Mouse (Mus musculus) forebrain, embryonic 12.5 days (tissue): ENCODE measurements at regions not wholly inside any gene's neighbourhood (a gene's known extent, or its start where the extent isn't known, plus 50 kb on each side); places are given as distances from the start of the nearest gene placed in this dataset.

Experiments
- ATAC-seq: fragments of 200-750 bp; cut with Nextera tagmentation; 2 replicates; pipeline ENCODE4 v1.8.0; 2017; ENCODE audit warnings: moderate TSS enrichment; ENCODE audit not compliant: low FRiP score
- H3K27ac ChIP-seq: fragments of 300-500 bp; sonication (generic); 2 replicates; pipeline ENCODE4 v1.5.1; 2016; ENCODE audit warnings: mild to moderate bottlenecking
- H3K27me3 ChIP-seq: fragments of 300-500 bp; sonication (generic); 2 replicates; pipeline ENCODE4 v1.6.1; 2016; ENCODE audit warnings: mild to moderate bottlenecking
- H3K36me3 ChIP-seq: fragments of 300-500 bp; sonication (generic); replicated peaks from 2 replicates; pipeline ENCODE4 v1.6.1; 2016; ENCODE audit warnings: mild to moderate bottlenecking
- H3K4me1 ChIP-seq: fragments of 300-500 bp; sonication (generic); 2 replicates; pipeline ENCODE4 v1.6.1; 2016
- H3K4me2 ChIP-seq: fragments of 300-500 bp; sonication (generic); 2 replicates; pipeline ENCODE4 v1.6.1; 2016; ENCODE audit warnings: mild to moderate bottlenecking, moderate library complexity
- H3K4me3 ChIP-seq: fragments of 300-500 bp; sonication (generic); replicated peaks from 2 replicates; pipeline ENCODE4 v1.5.1; 2016; ENCODE audit warnings: mild to moderate bottlenecking
- H3K9ac ChIP-seq: fragments of 300-500 bp; sonication (generic); 2 replicates; pipeline ENCODE4 v1.6.1; 2016; ENCODE audit warnings: mild to moderate bottlenecking
- H3K9me3 ChIP-seq: fragments of 300-500 bp; sonication (generic); 2 replicates; pipeline ENCODE4 v1.6.1; 2016
- WGBS: fragments of 180-500 bp; shearing (Covaris S2); methylation state at CpG from one replicate; pipeline ENCODE4 v1.1.7; 2016; 5-methylcytosine and 5-hydroxymethylcytosine counted together

- no peak for ATAC-seq
- no peaks in the 10 kb centered on the region for H3K27me3 ChIP-seq
- 90% methylated on average over 5 of the region's 5 CpGs for WGBS
- H3K9me3 ChIP-seq: no peaks in the 10 kb centered on the region
- no peak overlapping the region for H3K9ac ChIP-seq
- H3K27ac ChIP-seq: no peak overlapping the region
- no peaks in the 10 kb centered on the region for H3K36me3 ChIP-seq
- H3K4me3 ChIP-seq: no peak overlapping the region
- no peak overlapping the region for H3K4me2 ChIP-seq
- H3K4me1 ChIP-seq: no peaks in the 10 kb centered on the region
These were observed 973.6 kb upstream of the Lrrc6 start for GRCm38 (mm10) chr15:67474325-67474724.

- Histone ChIP-seq H3K9ac (no peak overlapping the region), H3K4me2 (no peak overlapping the region), H3K27ac (no peak overlapping the region), H3K4me1 (no peaks in the 10 kb centered on the region), H3K4me3 (no peak overlapping the region), H3K9me3 (no peaks in the 10 kb centered on the region), H3K36me3 (no peaks in the 10 kb centered on the region), H3K27me3 (no peaks in the 10 kb centered on the region)
- no peak for ATAC-seq
These were observed 972.3 kb upstream of the Lrrc6 start for GRCm38 (mm10) chr15:67472979-67473378.

- no peaks in the 10 kb centered on the region for H3K27me3 ChIP-seq
- no peak overlapping the region for H3K4me2 ChIP-seq
- H3K4me1 ChIP-seq: 0 out of 2 replicates have a peak, but pooled peaks cover 4% of the 10 kb centered on the region
- H3K27ac ChIP-seq: no peak overlapping the region
- no peaks in the 10 kb centered on the region for H3K36me3 ChIP-seq
- no peak for ATAC-seq
- WGBS: 89% methylated on average over 1 of the region's 1 CpGs
- H3K4me3 ChIP-seq: no peak overlapping the region
- no peak overlapping the region for H3K9ac ChIP-seq
- H3K9me3 ChIP-seq: no peaks in the 10 kb centered on the region
These were observed 970.6 kb upstream of the Lrrc6 start for GRCm38 (mm10) chr15:67471283-67471682.

GRCm38 (mm10) chr15:67470036-67470435, 969.3 kb upstream of the Lrrc6 start:
- Histone ChIP-seq H3K27me3 (no peaks in the 10 kb centered on the region), H3K27ac (no peak overlapping the region), H3K9ac (no peak overlapping the region), H3K4me2 (no peak overlapping the region), H3K4me3 (no peak overlapping the region), H3K36me3 (no peaks in the 10 kb centered on the region), H3K9me3 (no peaks in the 10 kb centered on the region), H3K4me1 (0 out of 2 replicates have a peak, but pooled peaks cover 4% of the 10 kb centered on the region)
- ATAC-seq: no peak

- Histone ChIP-seq H3K27ac (no peak overlapping the region), H3K9ac (no peak overlapping the region), H3K36me3 (no peaks in the 10 kb centered on the region), H3K9me3 (no peaks in the 10 kb centered on the region), H3K4me2 (no peak overlapping the region), H3K4me1 (0 out of 2 replicates have a peak, but pooled peaks cover 4% of the 10 kb centered on the region), H3K4me3 (no peak overlapping the region), H3K27me3 (no peaks in the 10 kb centered on the region)
- no peak for ATAC-seq
- WGBS: 42% methylated on average over 4 of the region's 4 CpGs
These were observed 967.0 kb upstream of the Lrrc6 start for GRCm38 (mm10) chr15:67467404-67468345.

GRCm38 (mm10) chr15:67462863-67463262, 962.2 kb upstream of the Lrrc6 start:
- no peak overlapping the region for H3K4me3 ChIP-seq
- H3K4me2 ChIP-seq: no peak overlapping the region
- H3K9ac ChIP-seq: no peak overlapping the region
- 90% methylated on average over 3 of the region's 3 CpGs for WGBS
- ATAC-seq: no peak
- H3K9me3 ChIP-seq: no peaks in the 10 kb centered on the region
- H3K27me3 ChIP-seq: no peaks in the 10 kb centered on the region
- H3K4me1 ChIP-seq: 0 out of 2 replicates have a peak, but pooled peaks cover 4% of the 10 kb centered on the region
- no peak overlapping the region for H3K27ac ChIP-seq
- no peaks in the 10 kb centered on the region for H3K36me3 ChIP-seq

- Histone ChIP-seq H3K4me1 (no peaks in the 10 kb centered on the region), H3K27ac (no peak overlapping the region), H3K9me3 (no peaks in the 10 kb centered on the region), H3K9ac (no peak overlapping the region), H3K27me3 (no peaks in the 10 kb centered on the region), H3K4me2 (no peak overlapping the region), H3K4me3 (no peak overlapping the region), H3K36me3 (no peaks in the 10 kb centered on the region)
- WGBS: 88% methylated on average over 1 of the region's 1 CpGs
- no peak for ATAC-seq
These were observed 959.7 kb upstream of the Lrrc6 start for GRCm38 (mm10) chr15:67460384-67460783.

GRCm38 (mm10) chr15:67434284-67434683, 933.6 kb upstream of the Lrrc6 start:
- no peak overlapping the region for H3K27ac ChIP-seq
- 36% methylated on average over 2 of the region's 2 CpGs for WGBS
- H3K4me1 ChIP-seq: no peaks in the 10 kb centered on the region
- H3K4me2 ChIP-seq: no peak overlapping the region
- ATAC-seq: peak; percentile 81
- H3K9ac ChIP-seq: no peak overlapping the region
- no peaks in the 10 kb centered on the region for H3K27me3 ChIP-seq
- no peak overlapping the region for H3K4me3 ChIP-seq
- H3K36me3 ChIP-seq: no peaks in the 10 kb centered on the region
- H3K9me3 ChIP-seq: no peaks in the 10 kb centered on the region

- Histone ChIP-seq H3K9ac (no peak overlapping the region), H3K36me3 (no peaks in the 10 kb centered on the region), H3K27me3 (no peaks in the 10 kb centered on the region), H3K4me2 (no peak overlapping the region), H3K4me3 (no peak overlapping the region), H3K9me3 (no peaks in the 10 kb centered on the region), H3K27ac (no peak overlapping the region), H3K4me1 (no peaks in the 10 kb centered on the region)
- WGBS: 77% methylated on average over 3 of the region's 3 CpGs
- no peak for ATAC-seq
These were observed 923.2 kb upstream of the Lrrc6 start for GRCm38 (mm10) chr15:67423922-67424321.

GRCm38 (mm10) chr15:67422277-67422953, 921.7 kb upstream of the Lrrc6 start:
- Histone ChIP-seq H3K9me3 (no peaks in the 10 kb centered on the region), H3K4me3 (no peak overlapping the region), H3K9ac (no peak overlapping the region), H3K27me3 (no peaks in the 10 kb centered on the region), H3K36me3 (no peaks in the 10 kb centered on the region), H3K4me2 (no peak overlapping the region), H3K4me1 (no peaks in the 10 kb centered on the region), H3K27ac (no peak overlapping the region)
- 70% methylated on average over 8 of the region's 8 CpGs for WGBS
- no peak for ATAC-seq

GRCm38 (mm10) chr15:67420776-67421175, 920.1 kb upstream of the Lrrc6 start:
- no peaks in the 10 kb centered on the region for H3K36me3 ChIP-seq
- no peak for ATAC-seq
- H3K4me2 ChIP-seq: no peak overlapping the region
- H3K27me3 ChIP-seq: no peaks in the 10 kb centered on the region
- no peak overlapping the region for H3K27ac ChIP-seq
- no peaks in the 10 kb centered on the region for H3K4me1 ChIP-seq
- 77% methylated on average over 6 of the region's 6 CpGs for WGBS
- H3K9me3 ChIP-seq: no peaks in the 10 kb centered on the region
- no peak overlapping the region for H3K9ac ChIP-seq
- no peak overlapping the region for H3K4me3 ChIP-seq

- Histone ChIP-seq H3K4me1 (no peaks in the 10 kb centered on the region), H3K27me3 (no peaks in the 10 kb centered on the region), H3K36me3 (no peaks in the 10 kb centered on the region), H3K4me3 (no peak overlapping the region), H3K9ac (no peak overlapping the region), H3K4me2 (no peak overlapping the region), H3K9me3 (no peaks in the 10 kb centered on the region), H3K27ac (no peak overlapping the region)
- no peak for ATAC-seq
- WGBS: 81% methylated on average over 1 of the region's 1 CpGs
These were observed 919.0 kb upstream of the Lrrc6 start for GRCm38 (mm10) chr15:67419733-67420132.
